Mouse (Mus musculus): Measurements from ENCODE around the gene Afap1l2.

DNA sequence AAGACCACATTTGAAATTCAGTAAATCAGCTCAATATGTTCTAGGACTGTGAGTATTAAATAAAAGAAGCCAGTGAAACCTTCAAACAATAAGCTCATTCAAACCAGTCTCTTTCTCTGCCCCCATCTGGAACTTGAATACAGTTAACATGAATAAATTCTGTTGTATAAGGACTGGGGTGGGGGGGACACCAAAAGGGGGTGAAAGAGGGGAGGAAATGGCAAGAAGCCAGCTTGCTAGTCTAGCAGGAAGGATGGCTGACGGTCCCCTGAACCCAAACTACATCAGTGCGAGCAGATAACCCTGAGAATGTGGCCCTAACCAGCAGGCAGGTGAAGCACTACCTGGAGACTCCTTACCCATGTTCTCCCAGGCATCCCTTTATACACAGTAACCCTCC is 9.1 kb downstream of the Afap1l2 start:
- TF ChIP-seq POLR2A (IDR thresholded peaks at IDR 0.05; ENCODE audit: control insufficient read depth, extremely low read depth, insufficient read depth, low read length, poor library complexity) (no peak), CTCF (IDR thresholded peaks at IDR 0.05; ENCODE audit: borderline replicate concordance, control insufficient read depth, extremely low read depth, insufficient read depth, low read length, poor library complexity) (no peak)

All from thymus, adult 2 months (tissue).